Mouse (Mus musculus): ENCODE data around the gene Cmtm8.

Cmtm8 gene

DNA sequence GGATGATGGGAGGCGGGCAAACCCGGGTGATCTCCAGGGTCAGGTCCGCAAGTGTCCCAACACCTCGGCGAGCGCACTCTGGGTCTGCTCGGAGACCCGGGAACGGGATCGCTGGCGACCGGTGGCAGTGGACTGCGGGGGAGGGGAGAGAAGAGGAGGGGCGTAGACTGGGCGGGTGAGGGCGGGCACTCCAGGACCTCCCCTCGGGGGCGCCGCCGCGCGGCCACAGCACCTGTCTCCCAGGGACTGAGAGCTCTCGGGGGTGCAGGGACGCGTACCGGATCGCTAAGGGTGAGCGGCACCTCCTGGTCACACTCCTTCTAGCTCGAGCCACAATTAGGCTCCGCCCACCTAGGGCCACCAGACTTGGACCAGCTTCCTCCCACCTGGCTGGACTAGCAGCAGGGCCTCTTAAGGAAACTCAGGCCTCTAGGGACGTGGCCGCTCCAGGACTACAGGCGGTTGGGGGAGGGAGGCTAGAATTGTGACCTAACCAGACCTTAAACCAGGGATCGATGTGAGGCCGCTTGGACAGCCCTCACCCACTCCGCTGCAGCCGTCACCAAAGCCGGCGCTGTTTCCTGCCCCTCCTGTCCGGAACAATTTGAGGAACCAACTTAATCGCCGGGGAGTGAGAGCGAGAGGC is at the start of gene Cmtm8:
Gene Cmtm8 (minus strand): TSS at position 140 of the 646 bp plus-strand sequence.
- DNase-seq: peak; percentile 81 to 91

- no peak for DNase-seq
Observed at GRCm38 (mm10) chr9:114892974-114893373, 49.0 kb upstream of the Cmtm8 start.

GRCm38 (mm10) chr9:114890377-114890776 is 46.4 kb upstream of the Cmtm8 start:
- no peak for DNase-seq

DNA sequence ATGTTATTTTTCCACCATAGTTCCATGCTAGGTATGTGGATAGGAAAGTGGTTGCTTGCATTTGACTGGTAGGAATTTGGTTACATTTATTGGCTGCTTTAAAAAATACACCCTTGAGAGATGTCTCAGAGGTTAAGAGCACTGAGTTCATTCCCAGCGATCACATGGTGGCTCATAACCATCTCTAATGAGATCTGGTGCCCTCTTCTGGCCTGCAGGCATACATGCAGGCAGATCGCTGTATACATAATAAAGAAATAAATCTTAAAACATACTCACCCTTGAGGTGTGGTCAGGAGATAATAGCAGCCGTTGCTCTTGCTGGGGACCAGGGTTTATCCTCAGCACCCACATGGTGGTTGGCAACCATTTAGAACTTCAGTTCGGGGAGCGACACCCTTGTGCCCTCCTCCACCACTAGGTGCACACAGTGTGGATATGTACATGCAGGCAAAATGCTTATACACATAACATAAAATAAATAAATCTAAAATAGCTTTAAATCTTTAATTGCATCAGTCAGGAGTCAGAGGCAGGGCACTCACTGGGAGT is 45.0 kb upstream of the Cmtm8 start:
- DNase-seq: no peak

DNA sequence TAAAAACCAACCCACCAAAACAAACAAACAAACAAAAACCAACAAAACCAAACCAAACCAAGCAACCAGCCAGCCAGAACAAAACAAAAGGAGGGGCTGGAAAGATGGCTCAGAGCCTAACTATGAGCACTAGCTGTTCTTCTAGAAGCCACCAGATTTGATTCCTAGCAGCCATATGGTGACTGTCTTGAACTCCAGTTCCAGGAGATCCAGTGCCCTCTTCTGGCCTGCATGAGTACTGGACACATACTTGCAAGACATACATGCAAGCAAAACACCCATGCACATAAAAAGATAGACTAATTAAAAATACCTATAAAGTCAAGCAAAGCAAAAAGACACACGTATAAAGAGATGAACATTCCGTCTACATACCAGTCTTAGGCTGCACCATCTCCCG is 43.7 kb upstream of the Cmtm8 start:
- peak; percentile 41 to 62 for DNase-seq

GRCm38 (mm10) chr9:114885991-114886662 is 42.2 kb upstream of the Cmtm8 start:
- no peak for DNase-seq

GRCm38 (mm10) chr9:114885564-114885963 is 41.6 kb upstream of the Cmtm8 start:
- no peak for DNase-seq

- DNase-seq: no peak
Observed at GRCm38 (mm10) chr9:114881977-114882376, 38.0 kb upstream of the Cmtm8 start.

- DNase-seq: peak; percentile 26 to 51
Observed at GRCm38 (mm10) chr9:114855327-114855726, 11.4 kb upstream of the Cmtm8 start.

DNA sequence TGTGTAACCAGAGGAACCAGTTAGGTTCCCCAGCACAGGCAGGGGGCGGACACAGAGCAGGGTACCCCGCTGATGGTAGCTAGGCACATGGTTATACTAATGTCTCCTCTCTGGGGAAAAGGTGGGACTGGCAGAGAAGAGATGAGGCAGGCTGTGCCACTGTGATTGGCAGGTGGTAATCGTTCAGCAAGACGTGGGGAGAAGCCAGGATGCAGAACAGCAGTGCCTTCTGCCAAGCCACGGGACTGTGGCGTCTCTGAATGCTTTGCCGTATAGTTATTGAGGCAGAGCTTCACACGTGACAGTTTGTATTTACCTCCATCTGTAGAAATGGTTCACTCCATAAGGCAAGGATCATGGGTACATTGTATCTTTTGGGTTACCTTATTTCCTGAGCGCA is 10.7 kb upstream of the Cmtm8 start:
- no peak for DNase-seq

- no peak for DNase-seq
Observed at GRCm38 (mm10) chr9:114853336-114853735, 9.4 kb upstream of the Cmtm8 start.

DNA sequence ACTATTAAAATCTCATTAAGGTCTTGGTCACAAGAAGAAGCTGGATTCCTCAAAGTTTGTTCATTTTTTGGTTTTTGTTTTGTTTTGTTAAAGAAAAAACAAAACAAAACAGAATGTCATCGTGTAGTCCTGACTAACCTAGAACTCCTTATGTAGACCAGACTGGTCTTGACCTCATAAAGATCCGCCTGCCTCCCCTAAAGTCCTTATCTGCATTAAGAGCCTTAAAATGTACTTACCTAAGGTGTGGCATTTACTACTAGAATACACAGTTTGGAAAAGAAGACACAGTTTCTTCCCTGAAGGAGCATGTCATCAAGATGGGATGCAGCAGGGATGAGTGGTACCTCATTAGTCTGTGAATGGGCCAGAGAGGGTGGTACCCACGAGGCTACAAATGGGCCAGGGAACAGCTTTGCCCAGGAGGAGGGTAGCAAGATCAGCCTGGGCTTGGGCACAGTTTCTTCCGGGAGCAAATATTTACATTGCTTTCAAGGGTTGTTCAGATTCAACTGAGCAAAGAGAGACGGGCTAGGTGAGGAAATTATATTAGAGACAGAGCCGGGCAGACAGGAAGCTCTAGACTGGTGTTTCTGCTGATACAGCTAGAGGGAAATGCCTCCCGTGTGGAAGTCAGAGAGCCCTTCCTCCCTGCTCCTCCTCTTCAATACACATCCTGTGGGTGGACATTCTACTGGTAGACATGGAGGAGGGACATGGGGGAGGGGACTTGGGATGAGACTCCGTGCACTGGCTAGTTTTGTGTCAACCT is 7.6 kb upstream of the Cmtm8 start:
- no peak for DNase-seq

DNA sequence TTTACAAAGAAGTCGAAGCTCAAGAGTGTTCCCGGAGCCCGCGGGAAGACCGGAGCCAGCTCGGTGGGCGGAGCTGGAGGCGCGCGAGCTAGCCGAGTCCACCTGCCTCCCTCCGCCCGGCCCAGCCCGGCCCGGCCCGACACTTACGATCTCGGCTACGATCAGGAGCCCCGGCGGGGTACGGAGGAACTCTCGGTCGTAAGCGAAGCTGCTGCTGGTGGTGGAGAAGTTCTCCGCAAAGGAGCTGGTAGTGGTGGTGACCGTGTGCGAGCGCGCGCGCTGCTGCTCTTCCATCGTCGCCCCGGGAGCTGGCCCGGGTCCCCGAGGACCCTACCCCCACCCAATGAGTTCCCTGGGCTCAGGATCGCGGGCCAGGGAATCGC is 331 bp downstream of the Cmtm8 start:
- peak; percentile 70 to 82 for DNase-seq

GRCm38 (mm10) chr9:114842886-114843285 is 1.1 kb downstream of the Cmtm8 start:
- peak; percentile 52 to 69 for DNase-seq

DNA sequence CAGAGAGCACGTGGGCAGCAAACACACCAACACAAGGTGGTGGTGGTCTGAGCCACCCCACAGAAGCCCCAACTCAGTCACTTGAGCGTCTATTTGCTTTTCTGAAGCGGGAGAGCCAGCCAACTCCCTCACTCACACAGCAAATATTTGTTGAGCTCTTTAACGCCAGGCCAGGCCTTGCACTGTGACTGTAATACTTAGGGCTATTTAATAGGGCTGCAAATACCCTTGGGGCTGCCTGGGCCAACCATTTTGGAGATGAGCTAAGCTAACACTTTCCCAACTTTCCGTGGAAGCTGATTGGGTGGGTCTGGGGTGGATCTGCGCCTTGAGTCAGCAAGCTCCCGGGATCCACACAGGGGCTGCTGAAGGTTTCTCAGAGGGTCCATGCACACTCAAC is 1.7 kb downstream of the Cmtm8 start:
- no peak for DNase-seq

GRCm38 (mm10) chr9:114838870-114839269 is 5.1 kb downstream of the Cmtm8 start:
- no peak for DNase-seq

- DNase-seq: no peak
Observed at GRCm38 (mm10) chr9:114831527-114831926, 12.4 kb downstream of the Cmtm8 start.

GRCm38 (mm10) chr9:114830351-114830750 is 13.6 kb downstream of the Cmtm8 start:
- no peak for DNase-seq

- DNase-seq: no peak
Observed at GRCm38 (mm10) chr9:114829669-114830068, 14.3 kb downstream of the Cmtm8 start.

GRCm38 (mm10) chr9:114828377-114828776 is 15.6 kb downstream of the Cmtm8 start:
- no peak for DNase-seq

DNA sequence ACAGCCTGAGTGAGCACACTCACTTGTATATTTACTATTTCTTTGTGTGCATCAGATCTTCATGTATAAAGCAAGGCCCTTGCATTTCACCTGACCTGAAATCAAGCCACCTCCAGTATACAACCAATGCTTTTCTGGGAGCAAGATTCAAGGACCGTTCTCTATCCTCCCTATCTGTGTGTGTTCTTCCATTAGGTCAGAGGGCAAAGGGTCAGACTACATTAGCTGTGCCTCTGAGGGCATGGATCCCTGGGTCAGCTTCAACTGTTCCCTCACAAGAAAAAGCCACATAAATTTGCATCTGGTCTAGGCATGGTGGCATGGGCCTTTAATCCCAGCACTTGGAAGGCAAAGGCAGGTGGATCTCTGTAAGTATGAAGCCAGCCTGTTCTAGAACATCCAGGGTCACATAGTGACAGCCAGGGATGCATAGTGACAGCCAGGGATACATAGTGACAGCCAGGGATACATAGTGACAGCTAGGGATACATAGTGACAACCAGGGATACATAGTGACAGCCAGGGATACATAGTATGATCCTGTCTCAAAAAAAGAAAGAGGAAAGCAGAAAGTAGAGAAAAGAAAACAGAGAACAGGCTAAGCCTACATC is 16.6 kb downstream of the Cmtm8 start:
- no peak for DNase-seq

GRCm38 (mm10) chr9:114824166-114824565 is 19.8 kb downstream of the Cmtm8 start:
- DNase-seq: no peak

Measured in kidney, postnatal 4 days (tissue).